Mouse (Mus musculus) cerebellum, postnatal 4 days (tissue): ENCODE data around the gene Actl11.

Experiments used
- DNase-seq, 2 experiments: peaks; one replicate each; pipeline ENCODE4 v3.0.0; 2022; ENCODE audit warnings: low spot score in 2 of 2, mixed read lengths in 1 of 2

Gene Actl11

DNA sequence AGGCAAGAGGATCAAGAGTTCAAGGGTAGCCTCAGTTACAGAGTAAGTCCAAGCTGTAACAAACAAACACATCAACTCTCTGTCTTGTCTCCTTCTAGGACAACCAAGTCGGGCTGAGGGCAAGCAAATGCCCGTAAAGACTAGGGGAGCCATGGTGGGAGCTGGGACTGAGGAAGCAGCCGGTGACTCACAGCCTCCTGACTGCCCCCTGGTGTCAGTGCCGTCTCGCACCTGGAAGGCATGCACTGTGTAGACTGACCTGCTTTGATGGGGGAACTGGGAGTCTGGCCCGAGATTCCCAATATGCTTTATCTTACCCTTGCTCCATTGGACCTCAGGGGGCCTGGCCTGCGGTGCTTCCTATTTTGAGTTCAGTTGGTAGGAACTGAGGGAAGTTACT lies 5.2 kb upstream of the Actl11 start:
- no peak for DNase-seq

DNA sequence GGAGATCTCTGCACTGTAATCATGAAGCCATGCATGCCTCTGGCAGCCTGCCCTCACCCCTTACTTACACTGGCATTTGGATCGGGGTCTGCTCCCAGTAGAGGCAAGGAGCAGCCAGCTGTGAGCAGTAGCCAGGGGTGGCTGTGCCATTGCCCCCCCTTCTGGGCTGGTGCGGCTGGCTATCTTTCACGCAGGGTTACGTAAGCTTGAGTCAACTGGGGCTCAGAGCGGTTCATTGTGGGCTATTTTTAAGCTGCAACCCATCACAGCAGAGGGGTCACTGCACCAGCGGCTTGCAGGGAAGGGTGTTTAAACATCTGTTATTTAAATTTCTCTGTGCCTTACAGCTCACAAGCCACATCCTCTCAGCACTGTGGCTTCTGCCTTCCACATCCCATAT lies 4.3 kb upstream of the Actl11 start:
- no peak for DNase-seq

DNA sequence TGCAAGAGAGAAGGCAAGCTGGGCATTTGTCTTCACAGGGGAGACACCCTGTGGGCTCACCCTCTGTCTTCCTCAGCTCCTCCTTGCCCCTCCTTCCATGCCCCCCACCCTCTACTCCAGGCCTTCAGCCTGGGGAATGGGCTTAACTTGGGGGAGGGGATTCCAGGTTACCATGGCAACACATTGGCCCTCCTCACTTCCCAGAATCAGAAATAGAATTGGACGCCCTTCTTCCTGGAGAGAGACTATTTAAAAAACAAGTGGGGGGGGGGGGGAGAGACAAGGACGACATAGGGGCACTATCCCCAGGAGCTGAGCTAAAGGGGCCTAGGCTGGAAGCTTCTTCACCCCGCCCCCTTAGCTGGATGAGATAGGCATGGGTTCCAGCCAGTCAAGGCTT lies 3.0 kb upstream of the Actl11 start:
- DNase-seq = no peak

DNA sequence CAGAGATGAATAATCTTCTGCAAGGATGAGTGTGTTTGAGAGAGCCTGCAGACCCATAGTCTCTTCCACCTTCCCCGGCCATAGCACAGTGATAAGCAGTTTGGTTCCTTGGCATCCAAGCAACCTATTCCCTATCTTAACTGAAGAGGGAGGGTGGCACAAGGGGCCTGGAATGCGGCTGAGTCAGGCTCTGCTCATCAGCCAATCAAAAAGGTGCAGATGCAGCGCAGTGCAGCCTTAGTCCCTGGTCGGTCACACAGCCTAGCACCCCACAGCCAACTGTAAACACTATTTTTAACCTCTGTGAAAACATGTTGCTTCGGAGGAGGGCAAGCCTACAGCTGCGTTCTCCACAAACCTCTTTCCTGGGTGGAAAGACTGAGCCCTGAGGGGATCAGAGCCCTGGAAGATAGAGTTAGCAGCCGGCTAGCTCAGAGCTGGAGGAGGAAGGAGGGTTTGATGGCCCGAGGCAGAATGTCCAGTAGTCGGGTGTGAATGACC lies 1.3 kb upstream of the Actl11 start:
- no peak for DNase-seq

DNA sequence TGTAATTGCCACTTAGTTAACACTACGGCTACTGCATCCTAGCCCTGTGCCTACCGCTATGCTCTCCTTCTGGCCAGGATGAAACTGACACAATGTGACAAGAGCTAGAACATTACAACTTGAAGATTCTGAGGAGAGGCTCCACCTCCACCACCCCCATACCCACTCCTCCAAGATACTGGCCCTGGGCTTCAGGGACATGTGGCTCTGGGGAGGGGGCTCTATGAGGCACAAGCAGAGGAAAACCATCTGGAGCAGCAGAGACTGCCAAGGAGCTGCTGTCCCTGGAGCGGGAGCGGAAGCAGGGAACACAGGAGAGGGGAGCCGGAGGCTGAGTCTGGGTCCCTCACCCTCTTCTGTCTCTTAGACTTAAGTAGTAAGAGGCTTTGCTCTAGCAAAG lies 520 bp upstream of the Actl11 start:
- DNase-seq = peak in 1 of 2 experiments; percentile 25

DNA sequence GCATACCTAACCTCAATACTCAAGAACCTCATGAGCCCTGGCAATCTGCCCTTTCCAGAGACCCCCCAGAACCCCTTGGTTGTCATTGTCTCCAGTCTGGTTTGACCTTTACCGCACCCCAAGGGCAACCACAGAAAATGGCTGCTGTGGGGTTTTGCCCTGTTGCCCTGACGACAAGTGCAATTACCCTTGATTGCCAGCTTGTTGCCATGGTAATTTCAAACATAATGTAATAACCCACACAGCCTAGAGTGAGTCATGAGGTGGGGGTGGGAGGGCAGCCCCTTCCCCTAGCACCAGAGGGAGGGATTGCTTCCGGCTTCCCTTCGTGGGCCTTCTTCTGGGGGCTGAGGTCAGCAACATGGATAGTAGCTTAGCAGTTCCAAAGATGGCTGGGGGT lies 4.0 kb downstream of the Actl11 start:
- no peak for DNase-seq

DNA sequence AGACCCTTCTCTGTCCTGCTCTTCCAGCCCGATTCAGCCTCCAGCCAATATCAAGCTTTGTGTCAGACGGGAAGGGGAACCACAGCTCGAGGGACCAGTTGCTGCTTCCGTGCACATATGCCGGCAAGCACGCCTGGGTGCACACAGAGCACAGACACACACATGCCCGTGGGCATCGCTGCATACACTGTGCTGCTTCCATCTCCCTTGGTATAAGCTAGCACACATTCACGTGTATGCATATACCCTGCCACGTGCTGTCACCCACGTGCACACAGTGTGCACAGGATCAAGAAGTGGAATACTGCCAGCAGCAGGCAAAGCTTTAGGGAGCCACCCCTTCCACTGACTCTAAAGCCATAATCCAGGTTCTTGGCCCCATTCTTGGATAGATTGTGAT lies 5.9 kb downstream of the Actl11 start:
- DNase-seq = peak in 1 of 2 experiments; percentile 28

DNA sequence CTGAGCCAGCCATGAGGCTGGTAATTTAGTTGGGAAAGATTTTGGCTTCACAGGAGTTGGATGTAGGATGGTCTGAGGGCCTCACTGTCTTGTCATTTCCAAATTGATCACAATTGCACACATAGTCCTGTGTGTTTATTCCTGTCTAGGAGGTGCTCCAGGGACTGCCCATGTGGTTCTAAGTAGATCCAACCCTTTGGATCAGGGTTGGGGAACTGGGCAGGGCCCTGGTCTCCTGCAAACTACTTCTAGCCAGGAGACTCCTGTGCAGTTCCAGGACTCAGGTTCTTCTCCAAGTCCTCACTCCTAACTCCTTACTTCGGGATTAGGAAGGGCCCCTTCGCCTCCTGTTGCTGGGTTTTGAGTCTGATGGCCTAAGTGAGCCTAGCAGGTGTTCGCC lies 7.1 kb downstream of the Actl11 start, which contains the start of gene Camkv:
TSS of gene Camkv (plus strand) at position 301 of the 400 bp plus-strand sequence.
- DNase-seq = no peak

DNA sequence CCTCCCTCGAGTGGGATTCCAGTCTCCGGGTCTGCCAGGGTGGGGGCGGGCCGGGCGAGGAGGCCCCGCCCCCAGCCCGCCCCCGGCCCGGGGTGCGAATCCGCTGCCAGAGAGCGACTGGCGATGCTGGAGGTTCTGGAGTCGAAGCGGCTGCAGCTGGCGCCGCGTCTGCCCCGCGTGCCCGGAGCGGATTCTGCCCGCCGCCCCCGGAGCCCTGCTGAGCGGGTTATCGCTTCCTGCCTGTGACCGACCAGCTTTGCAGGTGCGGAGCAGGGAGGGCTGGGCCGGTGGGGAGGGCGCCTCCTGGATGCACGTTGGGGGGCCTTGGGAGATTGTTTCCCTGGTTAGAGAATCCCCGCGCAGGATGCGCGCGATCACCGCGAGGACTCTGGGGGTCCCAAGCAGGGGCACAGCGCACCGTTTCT lies 7.5 kb downstream of the Actl11 start:
- DNase-seq = peak in 1 of 2 experiments; percentile 47

DNA sequence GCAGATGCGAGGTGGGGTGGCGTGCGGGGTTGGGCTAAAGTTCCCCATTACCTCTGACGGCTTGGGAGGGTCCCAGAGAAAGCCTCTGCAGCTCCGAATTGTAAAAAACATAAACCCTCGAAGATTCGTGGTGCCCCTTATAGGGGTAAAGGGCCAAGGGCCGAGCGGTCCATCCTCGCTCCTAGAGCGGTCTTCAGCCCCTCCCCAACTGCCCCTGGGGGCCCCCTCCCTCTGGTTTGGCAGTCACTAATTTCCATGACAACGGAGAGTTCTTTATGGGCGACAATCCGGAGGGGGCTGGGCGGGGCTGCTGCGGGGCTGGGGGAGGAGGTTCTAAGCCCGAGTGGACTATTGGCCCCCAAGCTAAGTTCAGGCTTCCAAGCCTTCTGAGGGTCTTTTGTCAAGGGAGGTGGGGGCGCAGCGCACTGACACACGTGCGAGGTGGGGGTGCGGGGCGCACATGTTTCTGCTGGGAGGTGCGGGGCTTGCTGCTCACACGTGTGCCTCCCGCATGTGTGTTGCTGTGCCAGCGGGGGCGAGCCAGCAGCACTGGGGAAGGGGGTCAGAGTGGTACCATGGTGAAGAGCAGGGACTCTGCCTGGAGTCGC lies 8.1 kb downstream of the Actl11 start:
- no peak for DNase-seq

DNA sequence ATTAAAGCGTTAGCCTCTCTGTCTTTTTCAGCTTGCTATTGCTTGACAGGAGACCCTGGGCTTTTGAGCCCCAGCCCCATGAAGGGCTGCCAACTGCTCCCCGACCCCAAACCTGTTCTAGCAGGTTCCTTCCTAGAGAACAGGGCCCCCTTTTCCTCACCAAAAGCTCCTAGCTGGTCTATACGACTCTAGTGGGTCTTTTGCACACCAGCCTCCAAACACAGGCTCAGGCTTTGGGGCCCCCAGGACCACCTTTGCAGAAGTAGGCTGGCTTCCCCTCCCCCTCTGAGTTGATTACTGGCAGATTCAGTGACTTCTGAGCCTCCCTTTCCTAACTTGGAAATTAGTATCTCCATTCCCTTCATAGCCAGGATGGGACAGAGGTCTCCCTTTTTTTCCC lies 8.6 kb downstream of the Actl11 start:
- no peak for DNase-seq

DNA sequence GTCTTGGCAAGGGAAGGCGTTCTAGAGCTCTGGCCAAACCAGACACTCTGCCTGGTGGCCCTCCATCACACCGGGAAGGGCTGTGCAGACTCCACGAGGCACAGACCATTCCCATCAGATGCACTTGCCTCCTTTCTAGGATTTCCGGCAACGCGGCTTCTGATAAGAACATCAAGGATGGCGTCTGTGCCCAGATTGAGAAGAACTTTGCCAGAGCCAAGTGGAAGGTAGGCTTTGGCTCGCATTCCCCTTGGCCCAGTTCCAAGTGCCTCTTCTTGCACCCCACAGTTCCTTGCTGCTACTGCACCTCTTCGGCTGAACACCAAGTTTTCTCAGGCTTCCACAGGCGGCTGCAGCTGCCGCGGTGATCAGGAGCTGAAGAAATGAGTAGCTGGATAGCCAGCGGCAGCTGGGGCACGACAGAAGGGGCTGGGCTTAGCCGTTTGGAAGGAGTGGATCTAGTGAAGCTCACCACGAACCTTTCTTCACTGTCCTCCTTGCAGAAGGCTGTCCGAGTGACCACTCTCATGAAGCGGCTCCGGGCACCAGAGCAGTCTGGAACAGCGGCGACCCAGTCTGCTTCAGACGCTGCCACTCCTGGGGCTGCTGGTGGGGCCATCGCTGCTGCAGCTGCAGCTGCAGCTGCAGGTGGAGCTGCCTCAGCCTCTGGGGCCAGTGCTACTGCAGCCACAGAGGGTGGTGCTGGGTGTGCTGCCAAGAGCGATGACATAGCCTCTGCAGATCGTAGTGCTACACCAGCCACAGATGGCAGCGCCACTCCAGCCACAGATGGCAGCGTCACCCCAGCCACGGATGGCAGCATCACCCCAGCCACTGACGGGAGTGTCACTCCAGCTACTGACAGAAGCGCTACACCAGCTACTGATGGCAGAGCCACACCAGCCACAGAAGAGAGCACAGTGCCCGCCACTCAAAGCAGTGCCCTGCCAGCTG lies 19.2 kb downstream of the Actl11 start:
- DNase-seq = peak in 1 of 2 experiments; percentile 44

DNA sequence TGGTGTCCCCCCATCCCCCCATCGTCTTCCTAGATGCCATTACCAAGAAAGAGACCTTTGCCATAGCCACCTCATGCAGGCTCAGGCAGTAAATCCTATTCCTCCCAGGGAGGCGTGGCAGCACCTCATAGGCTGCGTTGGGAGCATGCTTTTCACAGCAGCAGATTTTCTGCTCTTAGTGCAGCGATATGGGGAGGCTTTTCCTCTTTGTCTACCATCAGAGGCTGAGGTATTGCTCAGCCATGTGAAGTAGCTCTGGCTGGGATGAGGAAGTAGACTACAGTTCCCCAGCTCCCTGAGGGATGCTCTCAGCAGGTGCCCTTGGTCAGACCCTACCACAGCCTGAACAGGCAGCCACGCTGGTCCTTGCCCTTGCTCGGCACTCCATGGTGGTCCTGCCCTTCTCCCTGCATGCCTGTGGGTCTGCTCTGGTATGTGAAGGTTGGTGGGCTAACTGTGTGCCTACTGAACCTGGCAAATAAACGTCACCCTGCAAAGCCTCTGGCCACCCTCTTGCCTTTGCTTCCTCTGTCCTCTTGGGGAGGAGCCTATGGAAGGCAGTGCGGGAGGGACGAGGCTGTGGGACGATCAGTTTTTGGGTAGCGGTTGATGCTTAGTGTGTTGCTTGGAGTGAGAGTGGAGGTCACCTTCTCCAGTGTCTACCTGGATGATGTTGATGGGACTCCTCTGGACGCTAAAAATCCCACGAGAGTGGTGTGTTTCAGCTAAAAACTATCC lies 21.1 kb downstream of the Actl11 start:
- DNase-seq = no peak

DNA sequence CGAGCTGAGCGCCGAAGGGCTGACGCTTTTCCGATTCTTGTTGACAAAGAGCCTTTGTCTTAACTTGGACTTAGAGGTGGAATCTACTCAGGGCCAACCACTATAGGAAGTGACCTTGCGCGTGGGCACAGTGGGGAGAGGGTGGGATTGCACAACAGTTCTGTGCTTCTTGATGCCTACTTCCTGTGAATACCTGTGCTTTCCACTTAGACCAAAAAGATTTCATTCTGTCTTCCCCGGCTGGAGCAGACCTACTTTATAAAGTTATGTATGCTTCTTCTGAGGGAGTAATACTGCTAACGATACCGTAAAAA lies 21.6 kb downstream of the Actl11 start, which contains the start of gene Traip:
TSS of gene Traip (plus strand) at position 215 of the 314 bp plus-strand sequence.
- DNase-seq = no peak

DNA sequence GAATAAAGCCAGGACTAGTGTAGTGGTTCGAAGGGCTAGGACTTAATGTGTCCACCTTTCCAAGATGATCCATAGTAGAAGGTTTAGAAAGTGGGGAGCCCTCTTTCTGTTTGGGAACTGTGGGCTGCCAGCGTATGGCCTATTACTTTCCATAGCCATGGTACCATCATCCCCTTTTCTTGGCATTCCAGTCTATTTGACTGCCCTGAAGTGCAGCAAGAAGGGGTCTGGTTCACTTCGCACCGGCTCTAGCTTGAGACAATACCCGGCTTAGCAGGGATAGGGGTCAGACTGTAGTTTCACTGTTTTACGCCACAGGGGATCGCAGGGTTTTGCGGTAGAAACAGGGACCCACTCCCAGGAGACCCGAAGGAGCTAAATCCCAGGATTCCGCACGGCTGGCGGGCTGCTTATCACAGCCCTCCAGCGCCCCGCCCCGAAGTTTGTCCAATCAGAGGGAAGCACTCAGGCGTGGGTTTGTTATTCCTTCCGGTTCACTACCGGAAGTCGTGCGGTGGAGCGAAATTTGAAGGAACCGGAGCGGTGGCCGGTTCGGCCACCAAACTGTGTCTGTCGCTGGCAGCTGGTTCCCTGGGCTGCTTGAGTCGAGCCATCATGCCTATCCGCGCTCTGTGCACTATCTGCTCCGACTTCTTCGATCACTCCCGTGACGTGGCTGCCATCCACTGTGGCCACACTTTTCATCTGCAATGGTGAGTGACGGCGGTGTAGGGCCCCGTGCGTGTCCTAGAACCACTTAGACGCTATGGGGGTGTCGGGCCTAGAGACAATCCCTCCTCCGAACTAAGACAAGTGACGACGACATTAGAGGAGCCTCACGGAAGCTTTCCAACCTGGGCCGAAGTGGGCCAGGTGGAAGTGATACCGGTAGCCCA lies 22.4 kb downstream of the Actl11 start:
- peak; percentile 74 to 88 for DNase-seq

DNA sequence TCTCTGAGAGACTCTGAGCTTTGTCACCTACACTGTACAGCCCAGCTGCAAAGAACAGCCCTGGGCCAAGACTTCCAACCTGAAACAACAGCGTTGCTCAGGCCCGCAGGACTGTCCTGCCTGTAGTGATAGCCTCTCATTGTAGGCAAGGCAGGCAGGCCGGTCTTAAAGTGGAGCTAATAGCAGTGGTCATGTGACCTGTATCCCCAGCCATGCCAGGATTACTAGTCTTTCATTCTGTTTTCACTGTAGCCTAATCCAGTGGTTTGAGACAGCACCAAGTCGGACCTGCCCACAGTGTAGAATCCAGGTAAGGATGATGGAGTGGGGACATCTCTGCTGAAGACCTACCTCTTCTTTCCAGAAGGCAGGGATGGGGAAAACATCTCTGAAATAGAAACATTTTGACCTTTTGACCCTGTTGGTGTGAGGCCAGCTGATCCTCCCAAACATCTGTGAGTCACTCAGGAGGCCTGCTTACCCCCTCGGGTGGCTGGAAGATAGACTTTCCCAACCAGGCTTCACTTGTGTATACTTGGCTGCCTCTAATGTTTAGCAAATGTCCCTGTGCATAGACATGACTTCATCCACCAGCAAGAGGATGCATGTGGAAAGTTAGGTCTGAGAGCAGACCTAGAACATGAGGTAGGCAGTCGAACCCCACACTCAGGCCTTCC lies 27.5 kb downstream of the Actl11 start:
- no peak for DNase-seq

DNA sequence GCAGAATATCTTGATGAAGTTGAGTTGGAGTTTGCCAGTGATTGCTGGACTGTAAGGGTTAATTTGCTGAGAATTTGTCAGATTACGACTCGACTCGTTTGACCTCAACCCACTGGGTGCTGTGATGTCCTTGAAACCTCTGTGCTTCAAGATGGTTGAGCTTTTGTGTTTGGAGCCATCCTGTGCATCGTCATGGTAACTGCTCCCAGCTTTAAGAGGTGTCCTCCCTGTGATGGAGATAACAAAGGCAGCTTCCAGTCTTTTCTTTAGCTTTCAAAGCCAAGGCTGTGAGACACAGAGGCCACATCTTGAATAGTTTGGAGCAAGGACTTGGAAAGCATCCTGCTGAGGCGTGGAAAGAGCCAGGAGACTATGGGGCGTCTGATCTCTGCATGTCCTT lies 28.9 kb downstream of the Actl11 start:
- DNase-seq = no peak

DNA sequence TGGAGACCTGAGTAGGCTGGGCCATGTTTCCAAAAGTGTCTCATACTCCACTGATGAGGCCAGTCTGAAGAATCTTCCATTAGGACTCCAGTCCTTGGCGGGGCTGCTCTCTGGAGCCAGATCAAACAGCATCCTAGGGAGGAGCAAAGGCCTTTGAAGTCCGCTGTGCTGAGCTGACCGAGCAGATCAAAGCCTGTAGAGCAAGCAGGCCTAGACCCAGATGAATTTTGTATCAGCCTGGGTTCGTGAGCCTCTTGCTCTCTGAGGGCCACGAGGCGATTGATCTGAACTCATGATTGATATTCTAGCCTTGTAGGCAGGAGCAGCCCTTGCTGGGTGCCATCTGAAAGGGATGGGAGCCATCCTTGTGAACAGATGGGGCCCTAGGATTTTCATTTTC lies 31.6 kb downstream of the Actl11 start:
- no peak for DNase-seq

DNA sequence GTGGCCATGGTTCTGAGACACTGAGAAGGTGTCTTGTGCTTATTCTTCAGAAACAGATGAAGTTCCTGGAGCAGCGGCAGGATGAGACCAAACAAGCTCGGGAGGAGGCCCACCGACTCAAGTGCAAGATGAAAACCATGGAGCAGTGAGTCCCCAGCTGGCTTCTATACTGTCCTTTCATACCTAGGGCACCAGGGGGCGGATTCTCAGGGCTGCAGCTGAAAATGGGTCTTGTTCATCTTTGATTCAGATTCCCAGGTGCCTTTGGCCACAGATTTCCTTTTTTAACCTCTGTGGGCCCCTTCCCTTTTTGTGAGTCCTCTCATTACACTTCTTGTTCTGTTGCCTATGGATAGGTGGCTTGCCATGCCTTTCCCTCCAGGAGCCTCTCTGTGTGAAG lies 32.7 kb downstream of the Actl11 start:
- DNase-seq = no peak

DNA sequence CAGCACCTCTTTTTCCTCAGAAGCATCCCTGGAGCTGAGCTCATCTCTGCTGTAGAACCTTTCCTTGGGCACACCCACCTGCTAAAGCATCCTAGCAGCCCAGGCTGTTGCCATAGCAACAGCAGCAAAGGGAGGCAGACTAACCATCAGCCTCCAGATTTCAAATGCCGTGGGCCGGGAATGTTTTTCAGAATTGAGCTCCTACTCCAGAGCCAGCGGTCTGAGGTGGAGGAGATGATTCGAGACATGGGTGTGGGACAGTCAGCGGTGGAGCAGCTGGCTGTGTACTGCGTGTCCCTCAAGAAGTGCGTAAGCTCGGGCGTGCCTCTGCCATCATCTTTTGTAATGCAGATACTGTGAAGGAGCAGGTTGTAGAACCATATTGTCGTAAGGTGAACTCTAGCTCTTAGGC lies 33.1 kb downstream of the Actl11 start:
- no peak for DNase-seq

DNA sequence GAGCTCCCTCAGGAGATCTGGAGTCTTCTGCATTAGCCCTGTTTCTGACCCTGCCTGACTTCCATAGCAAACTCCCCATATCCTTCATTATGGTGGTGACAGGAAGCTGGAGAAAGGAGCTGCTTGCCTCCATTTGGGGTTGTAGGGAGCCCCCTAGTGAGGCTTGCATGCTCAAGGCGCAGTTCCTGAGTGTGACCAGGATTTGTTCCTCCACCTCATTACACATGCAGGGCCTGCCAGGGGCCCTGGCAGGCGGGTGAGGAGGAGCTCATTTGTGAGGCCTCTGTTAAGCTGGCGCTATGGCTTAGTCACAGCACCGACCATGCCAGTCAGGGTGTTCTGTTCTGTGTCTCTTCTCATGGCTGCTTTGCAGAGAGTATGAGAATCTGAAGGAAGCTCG lies 33.6 kb downstream of the Actl11 start:
- DNase-seq = no peak
